Mouse (Mus musculus) forebrain, embryonic 13.5 days (tissue): ENCODE results near the gene Scd1. TPM values are rescaled to one million over a fixed set of nuclear protein-coding genes. Genes with fewer than 3 reads are reported as not detected.

ENCODE experiments used
- polyA plus RNA-seq: library from polyadenylated mRNA; unstranded; fragments of >200 nt; fragmentation: Nextera tagmentation; extraction: Ambion mirVana; gene quantifications from 2 replicates; pipeline ENCODE4 v1.2.1, GENCODE M21; 2015

Scd1 gene
- polyA plus RNA-seq, 1 experiment from 2014 or later = 3.0 TPM

Other genes with a start within 250 kb of the Scd1 start
- 0.11 and 0.17 TPM in 2 replicates for gene Pkd2l1, start 215.4 kb downstream of the Scd1 start, polyA plus RNA-seq
- 1.4 and 1.6 TPM in 2 replicates for gene Scd3, start 204.6 kb downstream of the Scd1 start, polyA plus RNA-seq
- 247 and 288 TPM in 2 replicates for gene Scd2, start 114.2 kb downstream of the Scd1 start, polyA plus RNA-seq
- gene Scd4, start 74.8 kb downstream of the Scd1 start, polyA plus RNA-seq = 0.16 and 0.23 TPM in 2 replicates
- 8.1 and 16.7 TPM in 2 replicates for gene Wnt8b, start 85.6 kb upstream of the Scd1 start, polyA plus RNA-seq
- 0.15 and 0.40 TPM in 2 replicates for gene Sec31b, start 138.0 kb upstream of the Scd1 start, polyA plus RNA-seq
- not detected in 2 replicates for gene Gm20538, start 145.0 kb upstream of the Scd1 start, polyA plus RNA-seq
- gene Ndufb8, start 147.6 kb upstream of the Scd1 start, polyA plus RNA-seq = 441 and 467 TPM in 2 replicates
- 32.5 and 37.2 TPM in 2 replicates for gene Hif1an, start 155.0 kb upstream of the Scd1 start, polyA plus RNA-seq